Mouse (Mus musculus) B cell, adult 2 months (primary cell): ENCODE measurements around the gene Vcan.

Source experiments
- DNase-seq, 2 experiments: peaks; one replicate each; pipeline ENCODE4 v3.0.0; 2022

The Vcan gene

GRCm38 (mm10) chr13:89720497-89720896 lies 21.8 kb downstream of the Vcan start:
- no peak for DNase-seq

GRCm38 (mm10) chr13:89709497-89710201 lies 32.7 kb downstream of the Vcan start:
- DNase-seq = no peak

GRCm38 (mm10) chr13:89708151-89708927 lies 34.0 kb downstream of the Vcan start:
- no peak for DNase-seq

GRCm38 (mm10) chr13:89702395-89702794 lies 39.9 kb downstream of the Vcan start:
- DNase-seq = no peak

- no peak for DNase-seq
These were observed 42.2 kb downstream of the Vcan start for GRCm38 (mm10) chr13:89699998-89700555.

GRCm38 (mm10) chr13:89692597-89692996 lies 49.7 kb downstream of the Vcan start:
- no peak for DNase-seq

- no peak for DNase-seq
These were observed 58.8 kb downstream of the Vcan start for GRCm38 (mm10) chr13:89683490-89683889.

GRCm38 (mm10) chr13:89682254-89682653 lies 60.1 kb downstream of the Vcan start:
- DNase-seq = no peak

GRCm38 (mm10) chr13:89679756-89680155 lies 62.6 kb downstream of the Vcan start:
- no peak for DNase-seq

- DNase-seq = no peak
These were observed 71.8 kb downstream of the Vcan start for GRCm38 (mm10) chr13:89670505-89670904.

- no peak for DNase-seq
These were observed 73.1 kb downstream of the Vcan start for GRCm38 (mm10) chr13:89668981-89669880.

GRCm38 (mm10) chr13:89668069-89668468 lies 74.2 kb downstream of the Vcan start:
- DNase-seq = peak; percentile 31 to 43

- DNase-seq = no peak
These were observed 80.6 kb downstream of the Vcan start for GRCm38 (mm10) chr13:89661688-89662087.

GRCm38 (mm10) chr13:89657046-89657445 lies 85.3 kb downstream of the Vcan start:
- DNase-seq = no peak

- no peak for DNase-seq
These were observed 89.0 kb downstream of the Vcan start for GRCm38 (mm10) chr13:89653279-89653678.

GRCm38 (mm10) chr13:89652773-89653172 lies 89.5 kb downstream of the Vcan start:
- DNase-seq = no peak

- no peak for DNase-seq
These were observed 96.7 kb downstream of the Vcan start for GRCm38 (mm10) chr13:89645589-89645988.

GRCm38 (mm10) chr13:89637012-89637411 lies 105.3 kb downstream of the Vcan start:
- DNase-seq = no peak

GRCm38 (mm10) chr13:89634137-89634683 lies 108.1 kb downstream of the Vcan start:
- peak; percentile 14 to 19 for DNase-seq

- DNase-seq = no peak
These were observed 123.2 kb downstream of the Vcan start for GRCm38 (mm10) chr13:89619064-89619463.

GRCm38 (mm10) chr13:89607399-89607798 lies 134.9 kb downstream of the Vcan start:
- no peak for DNase-seq
